Mouse (Mus musculus): ENCODE data around the gene Slc37a2. TPM values are rescaled to one million over a fixed set of nuclear protein-coding genes. Genes with fewer than 3 reads are reported as not detected.

The Slc37a2 gene
- polyA plus RNA-seq, 1 experiment from 2014 or later = 2.0 TPM

GRCm38 (mm10) chr9:37213060-37213738 is 42.3 kb downstream of the Slc37a2 start:
- Histone ChIP-seq H3K9me3 (no peaks in the 10 kb centered on the region), H3K4me2 (replicated peaks) (no peak overlapping the region), H3K9ac (no peak overlapping the region), H3K4me3 (no peak overlapping the region), H3K36me3 (peaks cover 8% of the 10 kb centered on the region; the same call in 1 of the 2 replicates), H3K27me3 (no peaks in the 10 kb centered on the region), H3K4me1 (0 out of 2 replicates have a peak, but pooled peaks cover 5% of the 10 kb centered on the region), H3K27ac (no peak overlapping the region)
- WGBS = 87% methylated on average over 13 of the region's 13 CpGs
- no peak for ATAC-seq (ENCODE audit: insufficient number of reproducible peaks, insufficient read depth, low FRiP score, low TSS enrichment)

- peak within 1 kb of the TSS; percentile 57 for H3K4me3 ChIP-seq
- peak within 1 kb of the TSS; percentile 67 for H3K9ac ChIP-seq
- H3K4me2 ChIP-seq (replicated peaks) = peak within 1 kb of the TSS; percentile 56
- H3K36me3 ChIP-seq = no peaks in the 10 kb centered on the region
- peak within 1 kb of the TSS; percentile 69 for H3K27ac ChIP-seq
- no peaks in the 10 kb centered on the region for H3K27me3 ChIP-seq
- peak; percentile 100 for ATAC-seq (ENCODE audit: insufficient number of reproducible peaks, insufficient read depth, low FRiP score, low TSS enrichment)
- H3K4me1 ChIP-seq = peaks cover 5% of the 10 kb centered on the region; the same call in 1 of the 2 replicates
- under 1% methylated on average over 21 of the region's 21 CpGs for WGBS
- H3K9me3 ChIP-seq = no peaks in the 10 kb centered on the region
Observed at GRCm38 (mm10) chr9:37207929-37208411, 47.6 kb downstream of the Slc37a2 start, which contains the start of gene Tmem218. Gene Tmem218, plus strand, starts transcription at chr9:37208223.

DNA sequence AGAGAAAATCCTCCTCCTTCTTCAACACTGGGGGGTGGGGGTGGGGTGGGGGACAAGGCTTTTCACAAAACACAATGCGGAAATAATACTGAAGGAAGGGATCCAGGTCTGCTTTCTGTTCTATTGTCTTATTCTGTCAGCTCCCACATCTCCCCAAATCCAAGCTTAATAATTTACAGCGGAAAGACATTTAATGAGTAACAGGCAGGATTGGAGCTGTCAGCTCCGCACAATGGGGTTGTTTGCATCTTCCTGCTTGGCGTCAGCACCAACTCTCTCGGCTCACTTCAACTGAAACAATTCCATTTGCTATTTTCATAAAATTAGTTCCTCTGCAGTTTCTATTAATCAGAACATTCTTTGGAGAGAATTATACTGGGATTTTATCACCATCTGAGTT is 51.7 kb downstream of the Slc37a2 start:
- WGBS = 35% methylated on average over 5 of the region's 5 CpGs
- no peak for ATAC-seq (ENCODE audit: insufficient number of reproducible peaks, insufficient read depth, low FRiP score, low TSS enrichment)
- Histone ChIP-seq H3K9ac (no peak overlapping the region), H3K36me3 (no peaks in the 10 kb centered on the region), H3K27ac (no peak overlapping the region), H3K9me3 (no peaks in the 10 kb centered on the region), H3K4me2 (replicated peaks) (no peak overlapping the region), H3K4me1 (peaks cover 2% of the 10 kb centered on the region; the same call in 1 of the 2 replicates), H3K4me3 (no peak overlapping the region), H3K27me3 (no peaks in the 10 kb centered on the region)

- 87% methylated on average over 5 of the region's 5 CpGs for WGBS
- ATAC-seq (ENCODE audit: insufficient number of reproducible peaks, insufficient read depth, low FRiP score, low TSS enrichment) = no peak
- no peak overlapping the region for H3K27ac ChIP-seq
- no peak overlapping the region for H3K4me2 ChIP-seq (replicated peaks)
- H3K9ac ChIP-seq = no peak overlapping the region
- H3K4me1 ChIP-seq = no peaks in the 10 kb centered on the region; the same call in 1 of the 2 replicates
- H3K27me3 ChIP-seq = no peaks in the 10 kb centered on the region
- no peaks in the 10 kb centered on the region for H3K9me3 ChIP-seq
- H3K4me3 ChIP-seq = no peak overlapping the region
- H3K36me3 ChIP-seq = no peaks in the 10 kb centered on the region
Observed at GRCm38 (mm10) chr9:37200414-37200813, 55.1 kb downstream of the Slc37a2 start.

- 68% methylated on average over 4 of the region's 4 CpGs for WGBS
- H3K36me3 ChIP-seq = no peaks in the 10 kb centered on the region
Observed at GRCm38 (mm10) chr9:37197067-37197466, 58.5 kb downstream of the Slc37a2 start.

GRCm38 (mm10) chr9:37188024-37188423 is 67.5 kb downstream of the Slc37a2 start:
- ATAC-seq (ENCODE audit: insufficient number of reproducible peaks, insufficient read depth, low FRiP score, low TSS enrichment) = no peak
- H3K9me3 ChIP-seq = no peaks in the 10 kb centered on the region; the same call in 1 of the 2 replicates
- H3K9ac ChIP-seq = no peak overlapping the region
- no peaks in the 10 kb centered on the region for H3K36me3 ChIP-seq
- no peak overlapping the region for H3K4me2 ChIP-seq (replicated peaks)
- no peak overlapping the region for H3K27ac ChIP-seq
- no peaks in the 10 kb centered on the region for H3K27me3 ChIP-seq
- H3K4me3 ChIP-seq = no peak overlapping the region
- no peaks in the 10 kb centered on the region for H3K4me1 ChIP-seq
- 76% methylated on average over 3 of the region's 3 CpGs for WGBS

More at GRCm38 (mm10) chr9:37197067-37197466, 58.5 kb downstream of the Slc37a2 start:
- H3K9ac ChIP-seq = no peak overlapping the region
- H3K4me1 ChIP-seq = no peaks in the 10 kb centered on the region
- ATAC-seq (ENCODE audit: insufficient number of reproducible peaks, insufficient read depth, low FRiP score, low TSS enrichment) = no peak
- H3K4me2 ChIP-seq (replicated peaks) = no peak overlapping the region
- H3K4me3 ChIP-seq = no peak overlapping the region
- no peaks in the 10 kb centered on the region for H3K27me3 ChIP-seq
- no peak overlapping the region for H3K27ac ChIP-seq
- no peaks in the 10 kb centered on the region for H3K9me3 ChIP-seq

- Histone ChIP-seq H3K27ac (no peak overlapping the region), H3K27me3 (no peaks in the 10 kb centered on the region), H3K9me3 (no peaks in the 10 kb centered on the region; the same call in 1 of the 2 replicates), H3K4me2 (replicated peaks) (no peak overlapping the region), H3K36me3 (no peaks in the 10 kb centered on the region), H3K9ac (no peak overlapping the region), H3K4me1 (no peaks in the 10 kb centered on the region), H3K4me3 (no peak overlapping the region)
- WGBS = 88% methylated on average over 5 of the region's 5 CpGs
- ATAC-seq (ENCODE audit: insufficient number of reproducible peaks, insufficient read depth, low FRiP score, low TSS enrichment) = no peak
Observed at GRCm38 (mm10) chr9:37187407-37187806, 68.1 kb downstream of the Slc37a2 start.

DNA sequence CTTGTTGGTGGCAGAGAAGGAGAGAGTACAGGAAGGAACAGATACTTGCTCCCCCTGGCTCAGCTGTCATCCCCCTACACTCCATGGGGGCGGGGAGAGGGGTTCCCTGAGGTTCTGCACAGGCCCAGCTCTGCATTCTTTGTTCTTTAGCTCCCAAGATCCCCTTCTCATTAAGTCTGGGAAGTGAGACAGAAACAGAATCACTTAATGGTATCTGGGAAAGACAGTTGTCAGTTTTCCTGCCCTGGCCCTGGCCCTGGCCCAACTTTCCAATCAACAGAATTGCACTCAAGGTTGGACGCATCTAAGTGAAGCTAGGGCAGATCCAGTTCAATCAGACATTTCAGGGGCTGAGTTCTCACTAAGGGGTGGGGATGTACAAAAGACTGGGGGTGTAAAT is 72.4 kb downstream of the Slc37a2 start:
- ATAC-seq (ENCODE audit: insufficient number of reproducible peaks, insufficient read depth, low FRiP score, low TSS enrichment) = no peak
- Histone ChIP-seq H3K27ac (no peak overlapping the region), H3K36me3 (no peaks in the 10 kb centered on the region), H3K27me3 (no peaks in the 10 kb centered on the region), H3K9me3 (no peaks in the 10 kb centered on the region), H3K4me1 (peaks cover 7% of the 10 kb centered on the region; the same call in 1 of the 2 replicates), H3K4me3 (no peak overlapping the region), H3K9ac (no peak overlapping the region), H3K4me2 (replicated peaks) (no peak overlapping the region)
- WGBS = 64% methylated on average over 2 of the region's 2 CpGs

GRCm38 (mm10) chr9:37181596-37181995 is 73.9 kb downstream of the Slc37a2 start:
- H3K9me3 ChIP-seq = no peaks in the 10 kb centered on the region
- peaks cover 19% of the 10 kb centered on the region for H3K4me1 ChIP-seq
- H3K27ac ChIP-seq = no peak overlapping the region
- no peak overlapping the region for H3K4me2 ChIP-seq (replicated peaks)
- H3K27me3 ChIP-seq = no peaks in the 10 kb centered on the region
- ATAC-seq (ENCODE audit: insufficient number of reproducible peaks, insufficient read depth, low FRiP score, low TSS enrichment) = no peak
- H3K36me3 ChIP-seq = no peaks in the 10 kb centered on the region
- H3K9ac ChIP-seq = no peak overlapping the region
- WGBS = 70% methylated on average over 5 of the region's 5 CpGs
- no peak overlapping the region for H3K4me3 ChIP-seq

DNA sequence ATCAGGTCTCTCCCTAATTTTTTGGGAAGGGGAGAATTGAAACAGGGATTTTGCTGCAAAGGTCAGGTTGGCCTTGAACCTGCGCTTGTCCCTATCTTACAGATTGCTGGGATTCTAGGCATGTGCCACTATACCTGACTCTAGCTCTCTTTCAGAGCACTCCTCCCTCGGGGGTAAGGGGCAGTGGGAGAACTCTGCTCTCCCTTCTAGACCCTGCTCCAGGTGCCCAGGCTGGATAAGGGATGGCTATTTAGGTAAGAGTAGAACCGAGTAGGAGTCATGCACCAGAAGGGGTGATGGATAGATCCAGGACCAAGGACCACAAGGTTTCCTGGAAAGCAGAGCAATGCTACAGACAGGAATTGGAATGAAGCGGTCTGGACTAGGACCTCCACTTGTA is 75.9 kb downstream of the Slc37a2 start:
- Histone ChIP-seq H3K9ac (no peak overlapping the region), H3K4me2 (replicated peaks) (no peak overlapping the region), H3K27me3 (no peaks in the 10 kb centered on the region), H3K36me3 (no peaks in the 10 kb centered on the region), H3K27ac (no peak overlapping the region), H3K9me3 (no peaks in the 10 kb centered on the region), H3K4me3 (no peak overlapping the region), H3K4me1 (peaks cover 21% of the 10 kb centered on the region)
- no peak for ATAC-seq (ENCODE audit: insufficient number of reproducible peaks, insufficient read depth, low FRiP score, low TSS enrichment)
- WGBS = 86% methylated on average over 4 of the region's 4 CpGs

DNA sequence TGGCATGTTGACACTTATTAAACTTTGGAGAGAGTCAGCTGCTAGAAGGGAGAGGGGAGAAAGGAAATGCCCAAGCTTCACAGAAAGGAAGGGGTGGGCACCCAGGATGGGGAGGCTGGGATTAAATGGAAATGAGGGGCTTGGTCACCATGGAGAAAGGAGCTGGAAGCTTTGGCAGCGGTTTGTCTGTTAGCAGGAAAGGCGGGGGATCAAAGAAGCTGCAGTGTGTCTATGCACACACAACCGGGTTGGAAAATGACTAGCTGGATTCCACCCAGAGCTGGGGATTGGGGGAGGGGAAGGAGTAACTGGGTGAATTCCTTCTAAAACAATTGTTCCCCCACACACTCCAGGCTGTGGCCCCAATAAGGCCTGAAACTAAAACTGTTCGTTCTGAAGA is 76.6 kb downstream of the Slc37a2 start:
- ATAC-seq (ENCODE audit: insufficient number of reproducible peaks, insufficient read depth, low FRiP score, low TSS enrichment) = no peak
- H3K9ac ChIP-seq = no peak overlapping the region
- H3K4me2 ChIP-seq (replicated peaks) = no peak overlapping the region
- peaks cover 25% of the 10 kb centered on the region for H3K4me1 ChIP-seq
- no peaks in the 10 kb centered on the region for H3K9me3 ChIP-seq
- H3K36me3 ChIP-seq = no peaks in the 10 kb centered on the region
- no peak overlapping the region for H3K4me3 ChIP-seq
- no peak overlapping the region for H3K27ac ChIP-seq
- no peaks in the 10 kb centered on the region for H3K27me3 ChIP-seq
- WGBS = 35% methylated on average over 4 of the region's 4 CpGs

Data from embryonic facial prominence, embryonic 12.5 days (tissue).